Mouse (Mus musculus) layer of hippocampus, adult 18-20 months (tissue): ENCODE data around the gene Igf1r. TPM values are rescaled to one million over a fixed set of nuclear protein-coding genes. Genes with fewer than 3 reads are reported as not detected.
A peak's percentile ranks its signal among the peaks of the same experiment; 100 is the strongest.

Experiments
- DNase-seq, 2 experiments: peaks; one replicate each; pipeline ENCODE4 v3.0.0; 2022; ENCODE audit warnings: low spot score in 2 of 2
- long read RNA-seq: library from polyadenylated mRNA; stranded (forward); transcript quantifications from one replicate; pipeline ENCODE4 v2.0.0, GENCODE M21; 2021
- total RNA-seq, 2 experiments: library from RNA; stranded (reverse); gene quantifications; 2 replicates each; pipeline ENCODE4 v1.2.3; 2021

The Igf1r gene
- 10 to 100 TPM; 41.5 to 43.0 TPM for total RNA-seq
- long read RNA-seq, full-length matches to known transcripts: 1 of 15 reads
- long read RNA-seq, partial matches to known transcripts: 1 of 15 reads
- long read RNA-seq, other reads (novel, unspliced or antisense): 13 of 15 reads

DNA sequence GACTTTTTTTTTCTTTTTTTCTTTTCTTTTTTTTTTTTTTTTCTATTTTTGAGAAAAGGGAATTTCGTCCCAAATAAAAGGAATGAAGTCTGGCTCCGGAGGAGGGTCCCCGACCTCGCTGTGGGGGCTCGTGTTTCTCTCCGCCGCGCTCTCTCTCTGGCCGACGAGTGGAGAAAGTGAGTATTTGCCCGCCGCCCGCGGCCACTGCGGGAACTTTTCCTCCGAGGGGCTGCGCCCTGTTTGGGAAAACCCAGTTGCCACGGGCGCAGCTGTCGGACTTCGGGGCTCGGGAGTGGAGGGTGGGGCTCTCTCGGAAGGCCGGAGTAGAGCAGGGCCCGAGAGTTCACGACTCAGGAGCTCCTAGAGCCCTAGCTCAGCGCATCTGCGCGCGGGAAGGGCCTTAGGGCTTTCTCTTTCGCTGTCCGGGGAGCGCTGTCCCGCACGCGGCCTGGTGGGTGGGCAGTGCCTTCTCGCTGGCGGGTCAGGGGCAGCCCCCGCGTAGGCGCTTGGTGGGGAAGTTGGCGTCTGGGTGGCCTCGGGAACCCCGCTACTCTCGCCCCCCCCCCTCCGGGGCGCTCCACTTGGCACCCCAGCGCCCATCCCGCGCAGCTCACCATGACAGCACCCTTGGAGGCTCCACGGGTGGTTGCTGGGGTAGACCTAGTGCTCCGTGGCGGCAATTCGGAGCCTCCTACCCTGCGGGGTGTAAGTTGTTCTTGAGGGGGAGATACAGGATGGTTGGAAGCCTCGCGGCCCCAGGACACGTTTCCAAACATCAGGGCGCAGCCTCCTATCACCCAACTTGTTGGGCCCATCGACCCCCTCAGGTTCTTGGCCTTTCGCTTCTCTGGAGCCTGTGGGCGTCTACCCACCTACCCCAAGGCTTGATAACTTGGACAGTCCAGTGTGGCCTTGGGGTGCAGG, at the start of gene Igf1r:
Igf1r (plus strand) TSS at position 51 of the 924 bp plus-strand sequence.
- DNase-seq: peak in 1 of 2 experiments; percentile 30

DNA sequence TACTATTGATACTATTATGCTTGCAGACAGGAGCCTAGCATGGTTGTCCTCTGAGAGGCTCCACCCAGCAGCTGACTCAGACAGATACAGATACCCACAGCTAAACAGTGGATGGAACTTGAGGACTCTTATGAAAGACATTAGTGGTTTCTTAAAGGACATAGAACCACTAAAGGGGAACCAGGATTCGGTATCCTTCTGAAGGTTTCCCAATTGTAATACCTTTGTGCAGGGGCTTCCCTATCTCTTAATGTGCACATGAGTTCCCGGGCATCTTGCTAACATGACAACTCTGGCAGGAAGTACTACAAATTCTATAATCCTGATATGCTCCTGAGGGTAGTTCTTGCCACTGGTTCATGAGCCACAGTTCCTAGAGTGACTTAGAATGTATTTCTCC, 46.3 kb upstream of the Igf1r start:
- DNase-seq: no peak

DNA sequence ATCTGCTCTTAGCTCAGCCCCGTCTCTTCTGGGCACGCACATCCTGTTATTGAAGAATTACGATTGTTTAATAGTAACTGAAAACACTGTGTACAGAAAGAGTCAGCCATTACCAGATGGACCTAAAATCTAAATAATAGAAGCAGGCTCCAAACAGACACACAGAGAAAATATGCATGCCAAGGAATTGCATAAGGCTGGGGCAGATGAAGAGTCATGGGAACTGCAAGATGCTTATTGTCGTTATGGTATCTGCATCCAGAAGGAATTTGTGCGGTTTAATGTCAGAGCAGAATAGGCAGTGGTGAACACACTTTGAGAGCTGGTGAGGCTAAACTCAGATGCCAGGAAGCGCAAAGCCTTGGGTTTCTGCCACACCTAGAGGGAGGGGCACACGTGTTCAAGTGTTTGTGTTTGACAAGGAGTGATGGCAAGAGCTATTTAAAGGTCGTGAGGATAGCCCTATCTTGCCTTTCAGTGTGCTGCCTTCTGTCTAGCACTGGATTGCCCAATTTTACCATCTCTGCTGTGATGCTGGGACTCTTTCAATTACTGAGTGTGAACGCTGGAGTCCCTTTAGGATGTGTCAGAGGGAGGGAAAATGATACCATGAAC, 44.7 kb upstream of the Igf1r start:
- peak; percentile 21 to 74 for DNase-seq

DNA sequence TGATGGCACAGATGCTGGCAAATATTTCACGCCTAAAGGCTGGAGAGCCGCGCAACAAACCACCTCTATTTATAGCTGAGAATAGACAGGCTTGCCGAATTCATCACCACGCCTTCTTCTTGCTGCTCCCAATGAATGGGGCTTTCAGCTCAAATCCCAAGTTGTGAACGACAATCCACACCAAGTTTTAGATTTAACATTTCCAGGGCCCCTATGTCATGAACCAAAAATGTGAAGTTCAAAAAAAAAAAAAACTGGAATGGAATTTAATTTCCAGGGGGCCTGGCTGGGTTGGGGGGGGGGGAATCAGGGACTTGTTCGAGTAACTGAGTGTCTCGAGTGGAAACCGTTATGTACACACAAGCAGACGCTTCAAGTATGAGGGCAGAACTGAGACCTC, 42.1 kb upstream of the Igf1r start:
- peak in 1 of 2 experiments; percentile 30 for DNase-seq

- no peak for DNase-seq
Observed at GRCm38 (mm10) chr7:67910947-67911346, 41.7 kb upstream of the Igf1r start.

- DNase-seq: no peak
Observed at GRCm38 (mm10) chr7:67911841-67912240, 40.8 kb upstream of the Igf1r start.

- no peak for DNase-seq
Observed at GRCm38 (mm10) chr7:67916960-67917359, 35.7 kb upstream of the Igf1r start.

GRCm38 (mm10) chr7:67917753-67918152, 34.9 kb upstream of the Igf1r start:
- DNase-seq: no peak

DNA sequence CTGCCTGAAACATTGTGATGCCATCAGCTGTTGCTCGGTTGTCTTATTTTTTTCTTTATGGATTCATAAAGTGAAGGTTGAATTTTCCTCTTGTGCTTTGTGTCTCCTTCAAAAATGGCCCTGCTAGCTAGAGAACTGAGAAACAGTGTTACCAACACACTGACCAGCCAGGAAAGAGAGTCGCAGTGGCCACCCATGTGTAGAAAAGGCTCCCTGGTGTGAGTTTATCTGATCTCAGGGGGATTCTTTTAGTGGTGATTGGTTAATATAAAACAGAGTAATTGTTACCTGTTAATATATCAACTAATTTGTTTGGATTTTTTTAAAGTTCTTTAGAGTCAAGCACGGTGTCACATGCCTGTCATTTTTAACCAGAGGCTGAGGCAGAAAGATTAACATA, 33.2 kb upstream of the Igf1r start:
- no peak for DNase-seq

DNA sequence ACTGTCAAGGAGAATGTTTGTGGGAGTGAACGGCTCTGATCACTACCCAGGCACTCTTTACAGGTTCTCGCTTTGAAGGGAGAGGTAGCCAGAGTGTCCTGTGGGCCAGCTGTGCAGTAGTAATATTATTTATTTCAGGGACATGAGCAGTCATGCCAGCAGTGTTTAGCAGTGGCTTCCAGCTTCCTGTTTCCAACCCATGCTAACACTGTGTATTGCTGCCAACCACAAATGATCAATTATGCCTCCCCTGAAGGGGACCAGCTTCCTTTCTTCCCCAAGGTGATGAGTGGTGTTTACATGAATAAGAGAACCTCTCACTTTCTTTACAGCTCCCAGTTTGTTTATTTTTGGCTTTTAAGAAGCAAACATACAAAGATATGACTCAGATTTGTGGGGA, 28.4 kb upstream of the Igf1r start:
- DNase-seq: no peak

DNA sequence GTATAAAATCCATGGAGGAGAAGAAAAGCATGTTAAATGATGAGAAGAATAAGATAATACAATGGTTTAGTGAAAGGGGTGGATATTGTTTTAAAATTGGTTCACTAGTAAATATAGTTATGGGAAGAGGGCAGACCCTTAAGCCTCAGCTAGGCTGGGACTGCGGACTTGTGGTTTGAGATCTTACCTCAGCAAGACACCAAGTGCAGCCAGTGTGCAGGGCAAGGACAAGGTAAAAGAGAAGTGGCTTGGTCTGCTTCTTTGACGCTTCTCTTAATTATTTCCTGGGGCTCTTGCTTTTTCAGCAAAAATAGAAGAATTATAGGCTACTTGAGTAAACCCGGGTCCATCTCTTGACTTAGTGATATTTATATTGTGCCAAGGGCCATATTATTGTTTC, 22.5 kb upstream of the Igf1r start:
- DNase-seq: no peak

DNA sequence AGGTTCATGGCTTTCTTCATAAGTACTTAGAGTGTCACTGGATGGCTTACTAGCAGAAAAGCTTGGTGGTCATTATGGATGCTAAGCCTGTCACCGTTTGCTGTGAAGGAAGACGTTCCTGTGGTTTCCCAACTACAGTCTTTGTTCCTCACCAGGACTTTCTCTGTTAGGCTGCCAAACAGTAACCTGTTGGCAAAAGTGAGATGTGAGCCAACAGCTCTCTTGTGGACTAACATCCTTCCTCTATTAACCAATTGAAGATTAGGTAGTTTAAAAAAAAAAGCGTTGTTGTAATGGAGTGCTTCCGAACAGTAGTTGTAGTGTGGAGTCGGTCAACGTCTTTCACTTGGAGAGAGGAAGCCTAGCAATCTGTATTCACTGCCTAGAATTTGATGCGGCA, 15.8 kb upstream of the Igf1r start:
- no peak for DNase-seq

DNA sequence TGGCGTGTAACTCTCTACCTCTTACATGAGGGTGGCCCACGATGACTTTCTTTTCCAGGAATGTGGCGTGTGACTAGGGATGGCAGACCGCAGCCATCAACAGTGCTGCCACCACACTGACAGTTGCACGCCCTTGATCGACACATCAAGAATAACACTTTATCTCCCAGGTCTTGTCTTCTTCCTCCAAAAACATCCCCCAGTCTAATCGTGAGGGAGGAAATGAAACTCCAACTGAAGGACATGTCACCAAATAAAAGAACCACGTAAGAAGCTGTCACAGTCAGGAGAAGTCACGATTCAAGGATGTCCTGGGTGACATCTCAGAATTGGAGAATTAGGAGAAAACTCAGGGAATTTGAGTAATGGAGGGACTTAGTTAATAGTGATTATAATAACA, 8.8 kb upstream of the Igf1r start:
- DNase-seq: no peak

- DNase-seq: no peak
Observed at GRCm38 (mm10) chr7:67946901-67947300, 5.7 kb upstream of the Igf1r start.

GRCm38 (mm10) chr7:67950346-67950814, 2.2 kb upstream of the Igf1r start:
- DNase-seq: peak in 1 of 2 experiments; percentile 18

DNA sequence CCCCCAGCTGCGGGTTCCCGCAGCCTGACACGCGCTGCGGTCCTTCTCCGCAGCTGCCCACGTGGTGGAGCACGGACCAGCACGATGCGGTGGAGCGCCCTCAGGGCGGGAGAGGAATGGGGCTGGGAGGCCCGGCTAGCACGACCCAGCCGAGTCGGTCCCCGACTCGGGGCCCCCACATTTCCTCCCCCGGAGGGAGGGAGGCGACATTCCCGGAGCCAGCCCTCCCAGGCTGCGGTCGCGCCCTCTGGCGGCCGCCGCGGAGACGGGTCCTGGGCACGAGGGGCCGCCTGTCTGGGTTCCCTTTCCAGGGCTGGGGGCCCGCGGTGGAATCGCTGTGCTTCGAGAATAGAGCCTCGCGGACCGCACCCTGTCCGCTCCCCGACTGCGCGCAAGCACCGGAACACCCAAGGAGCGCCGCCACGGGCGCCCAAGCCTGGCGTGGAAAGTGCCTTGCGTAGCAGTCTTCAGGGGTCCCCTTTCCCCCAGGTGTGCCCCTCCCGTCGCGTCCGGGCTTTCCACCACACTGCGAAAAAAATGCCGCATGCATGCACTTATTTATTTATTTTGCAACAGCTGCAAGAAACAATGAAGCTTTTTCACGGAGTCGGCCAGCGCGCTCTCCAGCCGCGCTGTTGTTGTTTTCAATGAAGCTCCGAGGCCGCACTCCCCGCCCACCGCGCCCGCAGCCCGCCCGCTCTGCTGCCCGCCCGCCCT, 1.7 kb upstream of the Igf1r start:
- DNase-seq: peak; percentile 80 to 84

DNA sequence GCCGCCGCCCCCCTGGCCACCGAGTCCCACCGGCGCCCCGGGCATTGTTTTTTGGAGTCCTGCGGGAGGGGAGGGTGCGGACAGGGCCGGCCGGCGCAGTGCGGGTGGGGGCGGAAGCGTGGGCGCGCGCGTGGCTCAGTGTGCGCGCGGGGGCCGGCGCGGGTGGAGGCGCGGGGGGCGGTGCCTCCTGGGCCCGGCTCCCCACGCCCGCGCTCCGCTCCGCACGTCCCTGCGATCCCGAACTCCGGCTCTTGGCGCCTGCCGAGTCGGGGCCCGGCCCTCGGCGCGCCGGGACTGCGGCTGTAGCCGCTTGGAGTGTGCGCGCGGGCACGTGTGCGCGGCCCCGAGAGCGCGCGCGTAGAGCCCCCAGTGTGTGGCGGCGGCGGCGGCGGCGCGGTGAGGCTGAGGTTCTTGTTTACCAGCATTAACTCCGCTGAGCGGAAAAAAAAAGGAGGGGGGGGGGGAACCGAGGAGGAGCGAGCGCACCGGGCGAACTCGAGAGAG, 1.0 kb upstream of the Igf1r start:
- peak; percentile 95 to 96 for DNase-seq

- peak; percentile 74 to 83 for DNase-seq
Observed at GRCm38 (mm10) chr7:67952036-67952681, 468 bp upstream of the Igf1r start.

DNA sequence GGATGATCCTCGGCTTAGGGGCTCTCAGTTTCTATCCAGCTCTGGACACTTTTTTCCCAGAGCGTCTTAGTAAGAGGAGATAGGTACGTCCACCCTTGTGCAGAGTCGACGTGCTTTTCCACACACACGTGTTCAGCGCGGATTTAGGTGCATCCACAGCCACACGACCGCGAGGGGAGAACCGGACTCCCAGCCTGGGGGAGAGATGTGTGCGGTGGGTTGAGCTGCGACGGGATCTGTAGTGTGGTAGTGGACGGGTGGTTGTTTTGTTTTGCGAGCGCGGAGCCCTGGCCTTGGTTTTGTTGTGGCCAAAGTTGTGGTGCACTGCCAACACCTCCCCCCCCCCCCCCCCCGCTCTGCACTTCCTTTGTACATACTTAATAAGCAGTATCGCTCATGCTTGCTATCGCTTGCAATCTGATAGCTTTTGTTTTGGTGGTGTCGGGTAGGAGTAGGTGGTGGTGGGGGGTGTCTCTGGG, 1.2 kb downstream of the Igf1r start:
- no peak for DNase-seq

GRCm38 (mm10) chr7:67954591-67955185, 2.1 kb downstream of the Igf1r start:
- DNase-seq: no peak
